Mouse (Mus musculus): Measurements from ENCODE around the gene Acox1. TPM values are rescaled to one million over a fixed set of nuclear protein-coding genes. Genes with fewer than 3 reads are reported as not detected.

The Acox1 gene
- polyA plus RNA-seq, 1 experiment = 22.4 TPM

GRCm38 (mm10) chr11:116197584-116197906 lies 1.3 kb downstream of the Acox1 start:
- H3K4me3 ChIP-seq (ENCODE audit: insufficient read depth, poor library complexity, severe bottlenecking) = peak overlapping the region; percentile 61
- H3K27me3 ChIP-seq (ENCODE audit: control insufficient read depth, insufficient read depth, insufficient read length) = no peaks in the 10 kb centered on the region
- peaks cover 6% of the 10 kb centered on the region for H3K36me3 ChIP-seq (ENCODE audit: control insufficient read depth, insufficient read depth)
- H3ac ChIP-seq (ENCODE audit: control insufficient read depth, insufficient read length, low read depth) = no peak overlapping the region
- no peak for TF ChIP-seq USF1 (IDR thresholded peaks at IDR 0.05; ENCODE audit: low read depth)
- no peak for TF ChIP-seq CEBPB (IDR thresholded peaks at IDR 0.05; ENCODE audit: low read depth)
- TF ChIP-seq MAX (IDR thresholded peaks at IDR 0.05) = no peak
- TF ChIP-seq CTCF (IDR thresholded peaks at IDR 0.05; ENCODE audit: control insufficient read depth, insufficient read depth, insufficient read length) = no peak
- no peak for TF ChIP-seq MYOD1 (IDR thresholded peaks at IDR 0.05; ENCODE audit: control insufficient read depth, insufficient read length, low read depth)
- peaks cover 2% of the 10 kb centered on the region for H3K79me3 ChIP-seq (ENCODE audit: low read depth)
- H3K79me2 ChIP-seq (ENCODE audit: control insufficient read depth, insufficient read depth) = peaks cover 55% of the 10 kb centered on the region

GRCm38 (mm10) chr11:116196866-116197583 lies 1.8 kb downstream of the Acox1 start:
- peaks cover 55% of the 10 kb centered on the region for H3K79me2 ChIP-seq (ENCODE audit: control insufficient read depth, insufficient read depth)
- H3K36me3 ChIP-seq (ENCODE audit: control insufficient read depth, insufficient read depth) = peaks cover 6% of the 10 kb centered on the region
- peaks cover 2% of the 10 kb centered on the region for H3K79me3 ChIP-seq (ENCODE audit: low read depth)
- no peak for TF ChIP-seq MYOG (IDR thresholded peaks at IDR 0.05; ENCODE audit: control insufficient read depth, extremely low read depth, insufficient read length)
- no peak for TF ChIP-seq CTCF (IDR thresholded peaks at IDR 0.05; ENCODE audit: control insufficient read depth, insufficient read depth, insufficient read length)
- TF ChIP-seq FOSL1 (IDR thresholded peaks at IDR 0.05; ENCODE audit: insufficient read depth, low read length, poor library complexity, severe bottlenecking) = no peak
- no peak for TF ChIP-seq USF1 (IDR thresholded peaks at IDR 0.05; ENCODE audit: low read depth)
- no peak for TF ChIP-seq MYOD1 (IDR thresholded peaks at IDR 0.05; ENCODE audit: control insufficient read depth, insufficient read length, low read depth)
- TF ChIP-seq CEBPB (IDR thresholded peaks at IDR 0.05; ENCODE audit: low read depth) = no peak
- no peak for TF ChIP-seq MAX (IDR thresholded peaks at IDR 0.05)
- no peak overlapping the region for H3ac ChIP-seq (ENCODE audit: control insufficient read depth, insufficient read length, low read depth)
- no peaks in the 10 kb centered on the region for H3K27me3 ChIP-seq (ENCODE audit: control insufficient read depth, insufficient read depth, insufficient read length)
- H3K4me3 ChIP-seq (ENCODE audit: insufficient read depth, poor library complexity, severe bottlenecking) = no peak overlapping the region

- H3K79me3 ChIP-seq (ENCODE audit: low read depth) = peaks cover 2% of the 10 kb centered on the region
- H3K79me2 ChIP-seq (ENCODE audit: control insufficient read depth, insufficient read depth) = peaks cover 55% of the 10 kb centered on the region
- peaks cover 6% of the 10 kb centered on the region for H3K36me3 ChIP-seq (ENCODE audit: control insufficient read depth, insufficient read depth)
- no peak for TF ChIP-seq MYOG (IDR thresholded peaks at IDR 0.05; ENCODE audit: control insufficient read depth, extremely low read depth, insufficient read length)
- no peak for TF ChIP-seq CTCF (IDR thresholded peaks at IDR 0.05; ENCODE audit: control insufficient read depth, insufficient read depth, insufficient read length)
- TF ChIP-seq FOSL1 (IDR thresholded peaks at IDR 0.05; ENCODE audit: insufficient read depth, low read length, poor library complexity, severe bottlenecking) = no peak
- no peak for TF ChIP-seq USF1 (IDR thresholded peaks at IDR 0.05; ENCODE audit: low read depth)
- TF ChIP-seq CEBPB (IDR thresholded peaks at IDR 0.05; ENCODE audit: low read depth) = no peak
- TF ChIP-seq MYOD1 (IDR thresholded peaks at IDR 0.05; ENCODE audit: control insufficient read depth, insufficient read length, low read depth) = no peak
- no peak overlapping the region for H3ac ChIP-seq (ENCODE audit: control insufficient read depth, insufficient read length, low read depth)
- H3K27me3 ChIP-seq (ENCODE audit: control insufficient read depth, insufficient read depth, insufficient read length) = no peaks in the 10 kb centered on the region
- H3K4me3 ChIP-seq (ENCODE audit: insufficient read depth, poor library complexity, severe bottlenecking) = no peak overlapping the region
Measured at GRCm38 (mm10) chr11:116196336-116196735, 2.5 kb downstream of the Acox1 start.

- H3K36me3 ChIP-seq (ENCODE audit: control insufficient read depth, insufficient read depth) = peaks cover 6% of the 10 kb centered on the region
- H3K4me3 ChIP-seq (ENCODE audit: insufficient read depth, poor library complexity, severe bottlenecking) = no peak overlapping the region
- TF ChIP-seq CTCF (IDR thresholded peaks at IDR 0.05; ENCODE audit: control insufficient read depth, insufficient read depth, insufficient read length) (no peak), MYOD1 (IDR thresholded peaks at IDR 0.05; ENCODE audit: control insufficient read depth, insufficient read length, low read depth) (no peak), FOSL1 (IDR thresholded peaks at IDR 0.05; ENCODE audit: insufficient read depth, low read length, poor library complexity, severe bottlenecking) (no peak), USF1 (IDR thresholded peaks at IDR 0.05; ENCODE audit: low read depth) (no peak), CEBPB (IDR thresholded peaks at IDR 0.05; ENCODE audit: low read depth) (no peak), MAX (IDR thresholded peaks at IDR 0.05) (no peak), MYOG (IDR thresholded peaks at IDR 0.05; ENCODE audit: control insufficient read depth, extremely low read depth, insufficient read length) (no peak)
- H3K79me3 ChIP-seq (ENCODE audit: low read depth) = peaks cover 4% of the 10 kb centered on the region
- H3K27me3 ChIP-seq (ENCODE audit: control insufficient read depth, insufficient read depth, insufficient read length) = no peaks in the 10 kb centered on the region
- H3K79me2 ChIP-seq (ENCODE audit: control insufficient read depth, insufficient read depth) = peaks cover 55% of the 10 kb centered on the region
- no peak overlapping the region for H3ac ChIP-seq (ENCODE audit: control insufficient read depth, insufficient read length, low read depth)
Measured at GRCm38 (mm10) chr11:116195252-116195651, 3.6 kb downstream of the Acox1 start.

- peaks cover 11% of the 10 kb centered on the region for H3K36me3 ChIP-seq (ENCODE audit: control insufficient read depth, insufficient read depth)
- H3K4me3 ChIP-seq (ENCODE audit: insufficient read depth, poor library complexity, severe bottlenecking) = no peak overlapping the region
- H3K79me2 ChIP-seq (ENCODE audit: control insufficient read depth, insufficient read depth) = peaks cover 52% of the 10 kb centered on the region
- TF ChIP-seq CEBPB (IDR thresholded peaks at IDR 0.05; ENCODE audit: low read depth) (no peak), CTCF (IDR thresholded peaks at IDR 0.05; ENCODE audit: control insufficient read depth, insufficient read depth, insufficient read length) (no peak), FOSL1 (IDR thresholded peaks at IDR 0.05; ENCODE audit: insufficient read depth, low read length, poor library complexity, severe bottlenecking) (no peak), MAX (IDR thresholded peaks at IDR 0.05) (no peak), USF1 (IDR thresholded peaks at IDR 0.05; ENCODE audit: low read depth) (no peak), MYOD1 (IDR thresholded peaks at IDR 0.05; ENCODE audit: control insufficient read depth, insufficient read length, low read depth) (no peak), MYOG (IDR thresholded peaks at IDR 0.05; ENCODE audit: control insufficient read depth, extremely low read depth, insufficient read length) (no peak)
- H3K79me3 ChIP-seq (ENCODE audit: low read depth) = peaks cover 4% of the 10 kb centered on the region
- no peak overlapping the region for H3ac ChIP-seq (ENCODE audit: control insufficient read depth, insufficient read length, low read depth)
- no peaks in the 10 kb centered on the region for H3K27me3 ChIP-seq (ENCODE audit: control insufficient read depth, insufficient read depth, insufficient read length)
Measured at GRCm38 (mm10) chr11:116194619-116195018, 4.2 kb downstream of the Acox1 start.

All from C2C12 (cell line).